ENCODE assay signal across 28 mouse cellular contexts in genomic region chr8:8419360-8420330, GRCm38 (mm10).
DNase-seq lines count a peak whose midpoint lies in the region; ATAC-seq and TF ChIP-seq lines count a peak whose summit lies in the region.
"Had no signal": no experiment of that assay in that cellular context is flagged by ENCODE, and none has a peak within 500 bp of the region (broad histone marks: within the 10 kb centered on the region; RNA-seq: fewer than 3 reads in every experiment).

No protein-coding gene starts in this region.

- TF ChIP-seq POLR2A in limb, embryonic 14.5 days (IDR thresholded peaks at IDR 0.05; ENCODE audit: borderline replicate concordance, extremely low read depth, insufficient read depth, insufficient read length) = no peak
- no peak for TF ChIP-seq POLR2A in brain, embryonic 14.5 days (IDR thresholded peaks at IDR 0.05; ENCODE audit: borderline replicate concordance, extremely low read depth, insufficient read depth, insufficient read length, poor library complexity, severe bottlenecking)

- H3K36me3 ChIP-seq in limb, embryonic 14.5 days (ENCODE audit: control insufficient read depth, insufficient read depth, low read length) = no peaks in the 10 kb centered on the region
- no peaks in the 10 kb centered on the region for H3K36me3 ChIP-seq in limb, embryonic 10.5 days
- H3K36me3 ChIP-seq in embryonic facial prominence, embryonic 15.5 days = no peaks in the 10 kb centered on the region
- H3K36me3 ChIP-seq: heart, embryonic 12.5 days; limb, embryonic 12.5 days; lung, embryonic 15.5 days had no signal

- 66% methylated on average over 15 of the region's 15 CpGs for WGBS in limb, embryonic 14.5 days
- 93% methylated on average over 15 of the region's 15 CpGs for WGBS in limb, embryonic 10.5 days
- WGBS in embryonic facial prominence, embryonic 15.5 days = 41% methylated on average over 15 of the region's 15 CpGs

- H3K9ac ChIP-seq in limb, embryonic 14.5 days (ENCODE audit: low read depth, low read length, severe bottlenecking) = no peak overlapping the region
- no peak overlapping the region for H3K9ac ChIP-seq in embryonic facial prominence, embryonic 15.5 days
- H3K9ac ChIP-seq: heart, embryonic 12.5 days; hindbrain, embryonic 14.5 days; limb, embryonic 12.5 days; lung, embryonic 15.5 days had no signal

- no peaks in the 10 kb centered on the region for H3K9me3 ChIP-seq in limb, embryonic 14.5 days (ENCODE audit: control insufficient read depth, low read length)
- H3K9me3 ChIP-seq in limb, embryonic 10.5 days (replicated peaks) = no peaks in the 10 kb centered on the region; the same call in 1 of the 2 replicates
- no peaks in the 10 kb centered on the region for H3K9me3 ChIP-seq in embryonic facial prominence, embryonic 15.5 days (replicated peaks)
- H3K9me3 ChIP-seq: heart, embryonic 12.5 days; lung, embryonic 15.5 days had no signal

- no peak; the same call in 1 of the 2 replicates for ATAC-seq in limb, embryonic 14.5 days (ENCODE audit: low FRiP score, low read depth)
- ATAC-seq in embryonic facial prominence, embryonic 15.5 days (ENCODE audit: insufficient number of reproducible peaks, low FRiP score, low TSS enrichment, low read depth) = peak; percentile 65; the same call in 1 of the 2 replicates
- ATAC-seq: activated CD4-positive, CD25-positive, alpha-beta regulatory T cell, adult 4 months; forebrain, embryonic 16.5 days had no signal

- H3K27ac ChIP-seq in limb, embryonic 14.5 days (replicated peaks; ENCODE audit: low read depth, low read length) = 0 out of 2 replicates have a peak overlapping the region, but pooled peaks have one; percentile 48
- H3K27ac ChIP-seq in limb, embryonic 10.5 days = no peak overlapping the region
- H3K27ac ChIP-seq in embryonic facial prominence, embryonic 15.5 days (replicated peaks) = peak overlapping the region; percentile 8
- H3K27ac ChIP-seq: heart, adult 2 months; hindbrain, embryonic 14.5 days; limb, embryonic 12.5 days; lung, embryonic 15.5 days had no signal

- no peak overlapping the region for H3K4me2 ChIP-seq in limb, embryonic 14.5 days (replicated peaks; ENCODE audit: low read depth, low read length, severe bottlenecking)
- H3K4me2 ChIP-seq in embryonic facial prominence, embryonic 15.5 days (replicated peaks) = 0 out of 2 replicates have a peak overlapping the region, but pooled peaks have one; percentile 15
- H3K4me2 ChIP-seq: heart, embryonic 12.5 days; hindbrain, embryonic 14.5 days; limb, embryonic 12.5 days; liver, embryonic 11.5 days; lung, embryonic 15.5 days had no signal

- no peaks in the 10 kb centered on the region for H3K27me3 ChIP-seq in limb, embryonic 14.5 days (ENCODE audit: control insufficient read depth, insufficient read depth, low read length)
- no peaks in the 10 kb centered on the region for H3K27me3 ChIP-seq in limb, embryonic 10.5 days (ENCODE audit: low read depth, poor library complexity, severe bottlenecking)
- H3K27me3 ChIP-seq in embryonic facial prominence, embryonic 15.5 days = no peaks in the 10 kb centered on the region
- H3K27me3 ChIP-seq: heart, embryonic 12.5 days; limb, embryonic 12.5 days; lung, embryonic 15.5 days had no signal

- no peak for DNase-seq in limb, embryonic 14.5 days (ENCODE audit: low spot score)
- no peak for DNase-seq in limb, embryonic 10.5 days (ENCODE audit: low spot score)
- DNase-seq in brain, embryonic 14.5 days (ENCODE audit: low read depth) = peak; percentile 45
- DNase-seq in retina, postnatal 1 day = peak; percentile 30
- DNase-seq in gastrocnemius, adult 18-20 months (ENCODE audit: low spot score) = no peak
- DNase-seq in thymus, postnatal 36 days = no peak
- no peak for DNase-seq in lung, postnatal 14 days
- DNase-seq: adrenal gland, adult 2 months; adrenal gland, postnatal 36 days; B cell, adult 2 months; cerebellum, adult 2 months; cerebellum, postnatal 14 days; gastrocnemius, postnatal 25 days; heart, adult 2 months; kidney, adult 8-10 months; kidney, postnatal 10 days; lung, postnatal 4 days; right cerebral cortex, postnatal 25 days; spleen, adult 18-20 months had no signal

- H3K4me1 ChIP-seq in limb, embryonic 14.5 days (ENCODE audit: control insufficient read depth, insufficient read depth, low read length) = peaks cover 10% of the 10 kb centered on the region
- 0 out of 2 replicates have a peak, but pooled peaks cover 3% of the 10 kb centered on the region for H3K4me1 ChIP-seq in limb, embryonic 10.5 days
- H3K4me1 ChIP-seq in embryonic facial prominence, embryonic 15.5 days = peaks cover 13% of the 10 kb centered on the region
- H3K4me1 ChIP-seq: lung, embryonic 15.5 days had no signal

- TF ChIP-seq CTCF in brain, embryonic 14.5 days (IDR thresholded peaks at IDR 0.05; ENCODE audit: borderline replicate concordance, extremely low read depth, insufficient read depth, insufficient read length) = no peak

- no peak overlapping the region for H3K4me3 ChIP-seq in limb, embryonic 14.5 days (replicated peaks; ENCODE audit: low read length)
- no peak overlapping the region for H3K4me3 ChIP-seq in limb, embryonic 10.5 days
- H3K4me3 ChIP-seq in embryonic facial prominence, embryonic 15.5 days (replicated peaks) = no peak overlapping the region
- H3K4me3 ChIP-seq: erythroblast, embryonic 14.5 days; heart, adult 2 months; heart, embryonic 12.5 days; limb, embryonic 12.5 days; lung, embryonic 15.5 days had no signal

Comparison
In these comparisons a context has a peak if more than half of its experiments do, and no peak if none do; other contexts are left out.
1. DNase-seq: peak in brain, embryonic 14.5 days (single experiment) and retina, postnatal 1 day (single experiment); none in limb, embryonic 14.5 days (single experiment), limb, embryonic 10.5 days (single experiment), gastrocnemius, adult 18-20 months (single experiment), thymus, postnatal 36 days (0 of 2) and lung, postnatal 14 days (single experiment).